Mouse (Mus musculus) kidney, embryonic 14.5 days (tissue): ENCODE measurements around the gene Yipf4. TPM values are rescaled to one million over a fixed set of nuclear protein-coding genes. Genes with fewer than 3 reads are reported as not detected.

Experiments
- ATAC-seq: fragments of 200-750 bp; cut with Nextera tagmentation; 2 replicates; pipeline ENCODE4 v1.8.0; 2017; ENCODE audit warnings: moderate number of reproducible peaks, mild to moderate bottlenecking, moderate TSS enrichment, moderate library complexity; ENCODE audit not compliant: low FRiP score, low TSS enrichment
- H3K27ac ChIP-seq: fragments of 300-500 bp; sonication (generic); 2 replicates; pipeline ENCODE4 v1.5.1; 2014; ENCODE audit warnings: low read depth, mild to moderate bottlenecking, low read length, moderate library complexity, mixed read lengths
- H3K27me3 ChIP-seq: fragments of 300-500 bp; sonication (generic); 2 replicates; pipeline ENCODE4 v1.6.1; 2014; ENCODE audit warnings: mild to moderate bottlenecking, low read length; ENCODE audit not compliant: control insufficient read depth, insufficient read depth
- H3K36me3 ChIP-seq: fragments of 300-500 bp; sonication (generic); 2 replicates; pipeline ENCODE4 v1.6.1; 2014; ENCODE audit warnings: low read length, mixed read lengths; ENCODE audit not compliant: control insufficient read depth, insufficient read depth
- H3K4me1 ChIP-seq: fragments of 300-500 bp; sonication (generic); 2 replicates; pipeline ENCODE4 v1.6.1; 2014; ENCODE audit warnings: low read length, mixed read lengths; ENCODE audit not compliant: control insufficient read depth, insufficient read depth
- H3K4me2 ChIP-seq: fragments of 300-500 bp; sonication (generic); replicated peaks from 2 replicates; pipeline ENCODE4 v1.6.1; 2014; ENCODE audit warnings: low read depth, mild to moderate bottlenecking, low read length
- H3K4me3 ChIP-seq: fragments of 300-500 bp; sonication (generic); 2 replicates; pipeline ENCODE4 v1.5.1; 2014; ENCODE audit warnings: mild to moderate bottlenecking, low read length
- H3K9ac ChIP-seq: fragments of 300-500 bp; sonication (generic); 2 replicates; pipeline ENCODE4 v1.6.1; 2014; ENCODE audit warnings: low read depth, mild to moderate bottlenecking, low read length, moderate library complexity
- H3K9me3 ChIP-seq: fragments of 300-500 bp; sonication (generic); 2 replicates; pipeline ENCODE4 v1.6.1; 2016; ENCODE audit warnings: low read length; ENCODE audit not compliant: control insufficient read depth
- WGBS: fragments of 180-500 bp; shearing (Covaris S2); extraction: QIAGEN DNeasy Blood & Tissue Kit; methylation state at CpG from one replicate; pipeline ENCODE4 v1.1.7; 2014; 5-methylcytosine and 5-hydroxymethylcytosine counted together
- polyA plus RNA-seq: library from polyadenylated mRNA; unstranded; fragments of >200 nt; fragmentation: Nextera tagmentation; extraction: Ambion mirVana; gene quantifications from 2 replicates; pipeline ENCODE4 v1.2.1, GENCODE M21; 2014

Yipf4 gene
- polyA plus RNA-seq = 59.8 and 72.9 TPM in 2 replicates

DNA sequence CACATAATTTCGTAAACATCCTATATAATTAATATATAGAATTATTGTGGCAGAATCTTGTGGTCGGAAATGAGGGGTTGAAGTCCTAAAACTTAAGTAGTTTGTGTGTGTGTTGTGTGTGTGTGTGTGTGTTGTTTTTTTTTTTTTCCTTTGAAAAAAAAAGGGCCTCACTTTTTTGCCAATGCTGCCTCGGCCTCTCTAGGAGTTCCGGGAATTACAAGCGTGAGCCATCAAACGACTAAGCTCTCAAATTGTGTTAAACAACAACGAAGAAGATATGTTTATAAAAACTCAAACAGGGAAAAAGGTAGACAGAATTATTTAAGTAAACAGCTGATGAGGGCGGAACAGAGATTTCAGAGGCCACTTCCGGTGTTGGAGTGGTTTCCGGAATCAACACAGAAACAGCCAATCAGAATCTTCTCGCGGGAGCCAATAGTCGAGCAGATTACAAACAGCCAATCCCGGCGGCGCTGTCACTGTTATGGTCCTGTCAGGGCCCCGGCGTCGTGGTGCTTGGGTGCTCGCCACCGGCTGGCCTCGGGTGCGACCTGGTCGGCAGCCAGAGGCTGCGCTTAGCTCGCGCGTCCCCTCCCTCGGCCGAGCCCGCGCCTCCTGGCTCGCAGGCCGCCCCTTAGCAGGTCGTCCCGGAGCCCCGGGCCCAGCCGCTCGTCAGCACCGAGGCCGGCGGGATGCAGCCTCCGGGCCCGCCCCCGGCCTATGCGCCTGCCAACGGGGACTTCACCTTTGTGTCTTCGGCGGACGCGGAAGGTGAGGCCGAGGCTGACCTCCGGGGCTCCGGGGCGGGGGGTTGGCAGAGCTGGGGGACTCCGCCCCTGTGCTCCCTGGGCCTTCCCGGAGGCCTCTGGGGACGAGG, at the start of gene Yipf4:
Gene Yipf4 (plus strand): TSS at position 470 of the 877 bp plus-strand sequence.
- peak within 1 kb of the TSS; percentile 89 for H3K9ac ChIP-seq
- peak within 1 kb of the TSS; percentile 83 for H3K27ac ChIP-seq
- peaks cover 15% of the 10 kb centered on the region for H3K36me3 ChIP-seq
- no peaks in the 10 kb centered on the region for H3K27me3 ChIP-seq
- no peaks in the 10 kb centered on the region for H3K4me1 ChIP-seq
- 5% methylated on average over 58 of the region's 58 CpGs for WGBS
- no peaks in the 10 kb centered on the region for H3K9me3 ChIP-seq
- peak within 1 kb of the TSS; percentile 56 for H3K4me2 ChIP-seq
- peak within 1 kb of the TSS; percentile 98 for H3K4me3 ChIP-seq
- ATAC-seq = peak; percentile 100

DNA sequence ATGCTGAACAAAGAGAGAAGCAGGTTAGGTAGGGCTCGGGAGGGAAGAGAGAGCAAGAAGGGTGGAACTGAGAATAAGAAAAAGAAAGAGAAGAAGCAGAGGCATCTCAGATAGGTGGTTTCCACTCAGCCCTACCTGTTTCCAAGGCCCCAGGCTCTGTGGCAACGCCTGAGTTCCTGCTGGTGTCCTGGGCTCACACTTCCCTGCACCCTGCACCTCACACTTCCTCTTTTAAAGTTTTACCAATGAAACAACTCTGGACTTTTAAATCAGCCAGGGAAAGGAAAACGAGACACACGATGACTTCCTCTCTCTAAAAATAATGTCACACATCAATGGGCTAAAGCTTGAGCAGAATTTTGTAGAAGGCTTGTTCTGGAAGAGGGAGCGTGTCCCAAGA, 48.8 kb upstream of the Yipf4 start:
- 70% methylated on average over 5 of the region's 5 CpGs for WGBS
- no peak overlapping the region for H3K9ac ChIP-seq
- H3K4me3 ChIP-seq = no peak overlapping the region
- H3K27me3 ChIP-seq = no peaks in the 10 kb centered on the region
- H3K4me2 ChIP-seq = no peak overlapping the region
- H3K9me3 ChIP-seq = no peaks in the 10 kb centered on the region
- no peaks in the 10 kb centered on the region for H3K4me1 ChIP-seq
- no peak for ATAC-seq
- no peak overlapping the region for H3K27ac ChIP-seq
- H3K36me3 ChIP-seq = no peaks in the 10 kb centered on the region

DNA sequence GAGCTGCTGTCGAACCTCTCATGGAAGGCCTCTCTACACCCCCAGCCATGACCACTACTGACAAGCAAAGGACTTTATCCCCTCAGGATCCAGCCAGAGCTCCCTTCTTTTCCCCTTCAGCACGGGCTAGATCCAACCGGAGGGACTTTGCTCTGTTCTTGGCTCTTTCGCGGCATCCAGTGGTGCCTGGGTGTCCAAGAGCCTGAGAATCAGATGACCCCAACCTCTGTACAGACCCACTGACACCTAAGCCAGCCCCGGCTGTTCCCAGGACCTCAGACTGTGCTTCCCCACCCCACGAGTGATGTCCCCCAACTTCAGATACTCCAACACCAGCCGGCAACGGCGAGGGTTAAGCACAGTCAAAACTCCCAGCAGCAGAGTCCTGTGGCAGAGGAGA, 39.5 kb upstream of the Yipf4 start:
- Histone ChIP-seq H3K27me3 (no peaks in the 10 kb centered on the region), H3K4me3 (no peak overlapping the region), H3K4me1 (no peaks in the 10 kb centered on the region), H3K36me3 (no peaks in the 10 kb centered on the region), H3K4me2 (no peak overlapping the region), H3K27ac (no peak overlapping the region), H3K9me3 (no peaks in the 10 kb centered on the region), H3K9ac (no peak overlapping the region)
- 87% methylated on average over 10 of the region's 10 CpGs for WGBS
- ATAC-seq = no peak

DNA sequence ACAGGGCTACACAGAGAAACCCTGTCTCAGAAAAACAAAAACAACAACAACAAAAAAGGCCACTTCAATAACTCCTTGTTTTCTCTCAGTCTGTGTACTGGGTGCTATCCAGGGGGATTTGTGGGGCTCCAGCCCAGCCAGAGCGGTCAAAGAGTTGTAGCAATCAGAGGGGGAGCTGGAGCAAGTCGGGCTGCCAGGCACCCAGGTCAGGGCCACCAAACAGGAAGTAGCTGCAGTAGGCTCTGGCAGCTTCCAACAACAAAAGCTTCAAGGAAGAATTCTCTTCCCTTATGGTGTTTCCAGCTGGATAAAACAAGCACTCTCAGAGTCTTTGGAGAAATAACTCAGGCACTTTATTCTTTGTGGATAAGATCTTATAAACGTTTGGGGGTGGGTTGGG, 35.4 kb upstream of the Yipf4 start:
- no peak for ATAC-seq
- Histone ChIP-seq H3K9ac (no peak overlapping the region), H3K36me3 (no peaks in the 10 kb centered on the region), H3K9me3 (no peaks in the 10 kb centered on the region), H3K4me3 (no peak overlapping the region), H3K27ac (no peak overlapping the region), H3K4me1 (no peaks in the 10 kb centered on the region), H3K27me3 (no peaks in the 10 kb centered on the region), H3K4me2 (no peak overlapping the region)
- WGBS = 66% methylated on average over 3 of the region's 3 CpGs

DNA sequence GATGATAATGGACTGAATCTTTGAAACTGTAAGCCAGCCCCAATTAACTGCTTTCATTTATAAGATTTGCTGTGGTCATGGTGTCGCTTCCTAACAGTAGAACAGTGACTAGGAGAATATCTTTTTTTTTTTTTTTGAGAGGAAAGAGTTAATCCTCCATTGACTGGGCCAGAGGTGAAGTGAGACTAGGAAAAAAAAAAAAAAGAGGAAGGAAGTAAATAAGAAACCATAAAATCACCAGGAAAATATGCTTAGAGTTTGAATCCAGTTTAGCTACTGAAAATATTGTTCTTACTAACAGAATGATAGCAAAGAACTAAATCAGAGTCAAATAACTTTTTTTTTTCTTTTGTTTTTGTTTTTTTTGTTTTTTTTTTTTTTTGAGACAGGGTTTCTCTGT, 34.6 kb upstream of the Yipf4 start:
- 86% methylated on average over 1 of the region's 1 CpGs for WGBS
- H3K9me3 ChIP-seq = no peaks in the 10 kb centered on the region
- no peak for ATAC-seq
- H3K36me3 ChIP-seq = no peaks in the 10 kb centered on the region
- H3K27ac ChIP-seq = no peak overlapping the region
- no peak overlapping the region for H3K9ac ChIP-seq
- no peaks in the 10 kb centered on the region for H3K4me1 ChIP-seq
- no peaks in the 10 kb centered on the region for H3K27me3 ChIP-seq
- no peak overlapping the region for H3K4me2 ChIP-seq
- H3K4me3 ChIP-seq = no peak overlapping the region

DNA sequence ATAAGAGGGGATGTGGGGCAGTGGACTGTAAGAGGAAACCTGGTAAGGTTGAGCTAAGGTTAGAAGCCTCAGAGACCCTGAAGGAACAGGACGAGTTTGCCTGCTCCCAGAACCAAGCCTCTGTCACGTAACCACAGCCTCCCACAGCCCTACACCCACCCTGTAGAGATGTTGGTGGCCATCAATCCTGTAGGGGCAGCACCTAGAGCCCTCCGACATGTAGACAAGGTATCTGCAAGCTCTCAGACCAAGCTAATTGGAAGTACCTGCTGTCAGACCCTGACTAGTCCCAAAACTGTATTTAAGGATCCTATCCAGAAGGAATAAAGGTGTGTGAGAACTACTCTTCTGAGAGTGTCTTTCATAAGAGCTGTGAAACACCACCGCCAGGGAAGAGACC, 33.9 kb upstream of the Yipf4 start:
- Histone ChIP-seq H3K4me2 (no peak overlapping the region), H3K36me3 (no peaks in the 10 kb centered on the region), H3K27me3 (no peaks in the 10 kb centered on the region), H3K4me1 (no peaks in the 10 kb centered on the region), H3K9me3 (no peaks in the 10 kb centered on the region), H3K4me3 (no peak overlapping the region), H3K9ac (no peak overlapping the region), H3K27ac (no peak overlapping the region)
- no peak for ATAC-seq
- 83% methylated on average over 4 of the region's 4 CpGs for WGBS

DNA sequence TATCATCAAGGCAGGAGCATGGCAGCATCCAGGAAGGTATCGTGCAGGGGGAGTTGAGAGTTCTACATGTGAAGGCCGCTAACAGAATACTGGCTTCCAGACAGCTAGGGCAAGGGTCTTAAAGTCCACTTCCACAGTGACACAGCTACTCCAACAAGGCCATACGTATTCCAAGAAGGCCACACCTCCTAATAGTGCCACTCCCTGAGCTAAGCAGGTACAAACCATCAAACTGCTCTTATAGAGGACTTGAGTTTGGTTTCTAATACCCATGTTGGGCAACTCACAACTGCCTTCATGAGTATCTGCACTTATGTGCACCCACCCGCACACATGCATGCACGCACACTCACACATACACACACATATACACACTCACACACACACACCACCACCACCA, 32.5 kb upstream of the Yipf4 start:
- Histone ChIP-seq H3K36me3 (no peaks in the 10 kb centered on the region), H3K4me2 (no peak overlapping the region), H3K27me3 (no peaks in the 10 kb centered on the region), H3K4me1 (no peaks in the 10 kb centered on the region), H3K9me3 (no peaks in the 10 kb centered on the region), H3K9ac (no peak overlapping the region), H3K27ac (no peak overlapping the region), H3K4me3 (no peak overlapping the region)
- 92% methylated on average over 5 of the region's 5 CpGs for WGBS
- ATAC-seq = no peak

DNA sequence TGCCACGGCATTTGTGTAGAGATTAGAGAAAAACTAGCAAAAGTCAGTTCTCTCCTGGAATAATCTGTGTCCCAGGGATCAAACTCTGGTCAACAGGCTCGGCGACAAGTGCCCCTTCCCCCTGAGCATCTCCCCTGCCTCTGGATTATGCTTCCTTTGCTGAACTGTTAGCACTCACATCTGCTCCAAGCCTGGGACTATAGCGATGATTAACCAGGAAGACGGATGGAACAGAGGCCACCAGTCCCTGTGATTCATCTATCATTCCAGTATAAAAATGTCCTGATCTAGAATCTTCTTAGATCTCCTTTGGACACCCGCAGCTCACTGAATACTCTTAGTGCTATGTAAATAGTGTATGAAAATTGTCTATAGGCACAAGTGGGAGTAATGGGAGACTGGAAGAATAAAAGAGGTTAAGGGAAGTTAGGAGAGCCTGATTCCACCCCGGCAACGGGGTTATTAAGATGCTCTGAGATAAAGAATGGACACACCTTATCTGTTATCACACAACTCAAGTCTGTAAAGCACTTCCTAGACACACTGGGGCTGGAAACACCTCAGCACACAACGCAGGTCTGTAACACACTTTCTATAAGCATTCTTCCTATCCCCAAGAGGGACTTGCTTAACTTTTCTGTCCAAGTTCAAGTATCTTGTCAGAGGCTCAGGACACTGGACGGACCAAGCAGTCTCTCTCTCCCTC, 31.2 kb upstream of the Yipf4 start:
- Histone ChIP-seq H3K27ac (no peak overlapping the region), H3K4me3 (no peak overlapping the region), H3K27me3 (no peaks in the 10 kb centered on the region), H3K9me3 (no peaks in the 10 kb centered on the region), H3K36me3 (no peaks in the 10 kb centered on the region), H3K9ac (no peak overlapping the region), H3K4me1 (no peaks in the 10 kb centered on the region), H3K4me2 (no peak overlapping the region)
- no peak for ATAC-seq
- WGBS = 68% methylated on average over 10 of the region's 10 CpGs
